Mouse (Mus musculus) stomach, postnatal 0 days (tissue): Measurements from ENCODE around the gene Ick. TPM values are rescaled to one million over a fixed set of nuclear protein-coding genes. Genes with fewer than 3 reads are reported as not detected.

Source experiments
- ATAC-seq: fragments of 200-750 bp; cut with Nextera tagmentation; 2 replicates; pipeline ENCODE4 v1.8.0; 2017; ENCODE audit not compliant: low FRiP score, low TSS enrichment
- DNase-seq: peaks from one replicate; pipeline ENCODE4 v3.0.0-alpha.2; 2016; ENCODE audit warnings: low spot score
- H3K27ac ChIP-seq: fragments of 300-500 bp; sonication (generic); replicated peaks from 2 replicates; pipeline ENCODE4 v1.5.1; 2014; ENCODE audit warnings: mild to moderate bottlenecking, control low read depth
- H3K27me3 ChIP-seq: fragments of 300-500 bp; sonication (generic); 2 replicates; pipeline ENCODE4 v1.6.1; 2014; ENCODE audit warnings: low read length; ENCODE audit not compliant: control insufficient read depth, insufficient read depth
- H3K36me3 ChIP-seq: fragments of 300-500 bp; sonication (generic); 2 replicates; pipeline ENCODE4 v1.6.1; 2014; ENCODE audit warnings: low read length, mixed read lengths; ENCODE audit not compliant: control insufficient read depth, insufficient read depth
- H3K4me1 ChIP-seq: fragments of 300-500 bp; sonication (generic); replicated peaks from 2 replicates; pipeline ENCODE4 v1.6.1; 2014; ENCODE audit warnings: antibody characterized with exemption; ENCODE audit not compliant: control insufficient read depth, insufficient read depth
- H3K4me2 ChIP-seq: fragments of 300-500 bp; sonication (generic); replicated peaks from 2 replicates; pipeline ENCODE4 v1.6.1; 2014; ENCODE audit warnings: low read depth, mild to moderate bottlenecking, control low read depth, moderate library complexity
- H3K4me3 ChIP-seq: fragments of 300-500 bp; sonication (generic); 2 replicates; pipeline ENCODE4 v1.5.1; 2014; ENCODE audit warnings: low read depth, low read length, control low read depth
- H3K9ac ChIP-seq: fragments of 300-500 bp; sonication (generic); 2 replicates; pipeline ENCODE4 v1.6.1; 2014; ENCODE audit warnings: mild to moderate bottlenecking, low read length, control low read depth, mixed read lengths
- H3K9me3 ChIP-seq: fragments of 300-500 bp; sonication (generic); 2 replicates; pipeline ENCODE4 v1.6.1; 2016; ENCODE audit warnings: low read length; ENCODE audit not compliant: control insufficient read depth
- CTCF ChIP-seq: IDR thresholded peaks from 2 replicates; pipeline ENCODE4 v1.5.1; 2016; ENCODE audit warnings: antibody characterized with exemption, low read depth, mild to moderate bottlenecking, moderate library complexity
- EP300 ChIP-seq: optimal IDR thresholded peaks from 2 replicates; pipeline ENCODE3; 2016; ENCODE audit warnings: antibody characterized with exemption
- WGBS: fragments of 180-500 bp; shearing (Covaris S2); extraction: QIAGEN DNeasy Blood & Tissue Kit; methylation state at CpG from one replicate; pipeline ENCODE4 v1.1.7; 2014; 5-methylcytosine and 5-hydroxymethylcytosine counted together
- polyA plus RNA-seq: library from polyadenylated mRNA; unstranded; fragments of >200 nt; fragmentation: Nextera tagmentation; extraction: Ambion mirVana; gene quantifications from 2 replicates; pipeline ENCODE4 v1.2.1, GENCODE M21; 2015

Gene Ick
- polyA plus RNA-seq, 1 experiment from 2014 or later, result 28.5 TPM

DNA sequence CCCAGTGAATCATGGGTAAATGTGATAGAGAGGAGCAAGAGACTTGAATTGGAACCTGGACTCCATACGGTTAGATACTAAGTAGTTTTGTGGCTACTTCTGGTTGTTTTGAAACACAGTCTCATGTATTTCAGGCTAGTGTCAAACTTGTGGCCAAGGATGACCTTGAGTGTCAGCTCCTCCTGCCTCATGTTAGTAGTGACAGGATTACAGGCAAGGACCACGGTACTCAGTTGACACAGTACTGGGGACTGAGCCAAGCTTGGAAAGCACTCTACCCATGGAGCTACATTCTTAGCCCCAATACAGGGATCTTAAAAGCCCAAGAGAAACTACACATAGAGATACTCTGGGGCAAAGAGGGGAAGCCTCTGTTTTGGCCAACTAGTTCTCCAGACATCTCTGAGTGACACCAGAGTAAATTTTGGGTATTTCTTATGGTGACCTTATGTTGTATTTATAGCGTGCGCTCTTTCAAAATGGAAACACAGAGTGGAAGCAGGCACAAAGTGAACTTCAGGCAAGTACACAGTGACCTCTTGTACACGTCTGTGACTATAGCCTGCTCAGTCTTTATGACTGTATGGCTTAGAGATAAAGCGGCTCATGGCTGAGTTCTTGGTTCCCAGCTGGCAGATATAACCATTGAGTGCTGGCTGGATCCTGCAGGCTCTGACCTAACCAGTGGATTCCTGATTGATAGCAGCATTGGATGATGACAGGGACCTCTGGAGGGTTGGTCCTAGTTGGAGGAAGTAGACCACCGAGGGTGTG lies 14.1 kb downstream of the Ick start:
- Histone ChIP-seq H3K4me2 (no peak overlapping the region), H3K27me3 (no peaks in the 10 kb centered on the region), H3K9ac (no peak overlapping the region), H3K36me3 (peaks cover 3% of the 10 kb centered on the region; the same call in 1 of the 2 replicates), H3K27ac (no peak overlapping the region), H3K4me3 (no peak overlapping the region), H3K4me1 (no peaks in the 10 kb centered on the region), H3K9me3 (no peaks in the 10 kb centered on the region)
- ATAC-seq (no peak), DNase-seq (no peak)
- WGBS, result 87% methylated on average over 7 of the region's 7 CpGs
- TF ChIP-seq EP300 (no peak), CTCF (no peak)

- DNase-seq (no peak), ATAC-seq (no peak)
- H3K9ac ChIP-seq, result no peak overlapping the region
- H3K4me1 ChIP-seq, result no peaks in the 10 kb centered on the region
- 79% methylated on average over 6 of the region's 6 CpGs for WGBS
- no peak overlapping the region for H3K4me3 ChIP-seq
- TF ChIP-seq CTCF, result no peak
- no peak for TF ChIP-seq EP300
- H3K9me3 ChIP-seq, result no peaks in the 10 kb centered on the region
- H3K27me3 ChIP-seq, result no peaks in the 10 kb centered on the region
- peak overlapping the region; percentile 24; the same call in 1 of the 2 replicates for H3K27ac ChIP-seq
- no peak overlapping the region for H3K4me2 ChIP-seq
- H3K36me3 ChIP-seq, result no peaks in the 10 kb centered on the region
Observed at GRCm38 (mm10) chr9:78124297-78124696, 15.3 kb downstream of the Ick start.

DNA sequence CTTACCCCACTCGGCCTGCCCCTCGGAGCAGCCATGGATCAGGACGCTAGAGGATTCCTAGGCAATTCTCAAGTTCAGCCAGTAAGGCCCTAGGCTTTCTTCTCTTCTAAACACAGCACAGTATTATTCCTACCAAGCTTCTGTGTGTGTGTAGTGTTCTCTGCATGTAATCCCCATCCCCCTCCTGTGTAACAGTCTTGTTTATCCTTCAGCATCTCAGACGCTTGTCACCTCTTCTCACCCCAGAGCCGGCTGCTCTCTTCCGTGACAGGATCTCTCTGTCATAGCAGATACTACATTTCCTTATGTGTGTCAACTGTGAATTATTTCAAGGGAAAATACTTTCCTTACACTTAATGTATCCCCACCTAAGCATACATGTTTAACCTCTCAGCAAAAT lies 17.0 kb downstream of the Ick start:
- TF ChIP-seq CTCF, result no peak
- TF ChIP-seq EP300, result no peak
- no peak for ATAC-seq
- no peak for DNase-seq
- H3K4me3 ChIP-seq, result no peak overlapping the region
- H3K9me3 ChIP-seq, result no peaks in the 10 kb centered on the region
- no peaks in the 10 kb centered on the region for H3K36me3 ChIP-seq
- WGBS, result 53% methylated on average over 6 of the region's 6 CpGs
- H3K27me3 ChIP-seq, result no peaks in the 10 kb centered on the region
- H3K4me1 ChIP-seq, result no peaks in the 10 kb centered on the region
- H3K4me2 ChIP-seq, result no peak overlapping the region
- peak overlapping the region; percentile 20; the same call in 1 of the 2 replicates for H3K27ac ChIP-seq
- H3K9ac ChIP-seq, result no peak overlapping the region

DNA sequence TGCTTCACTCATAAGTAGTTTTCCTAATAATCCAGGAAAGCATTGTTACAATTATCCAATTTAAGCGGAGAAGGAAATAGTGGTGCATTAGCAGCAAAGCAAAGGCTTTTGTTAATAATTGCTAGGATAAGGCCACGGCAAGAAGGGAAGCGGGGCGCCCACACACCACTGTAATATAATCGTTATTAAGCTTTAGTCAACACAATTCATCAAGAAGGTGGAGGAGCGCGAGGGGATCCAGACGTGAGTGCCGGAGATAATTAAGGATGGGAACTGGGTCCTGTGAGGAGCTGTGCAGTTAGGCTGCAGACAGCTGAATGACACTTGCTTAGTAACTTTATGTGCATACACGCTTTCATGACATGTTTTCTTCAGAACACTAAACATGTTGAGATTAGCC lies 17.7 kb downstream of the Ick start:
- no peak overlapping the region for H3K4me2 ChIP-seq
- H3K36me3 ChIP-seq, result no peaks in the 10 kb centered on the region
- DNase-seq (no peak), ATAC-seq (no peak)
- no peak overlapping the region for H3K4me3 ChIP-seq
- 39% methylated on average over 10 of the region's 10 CpGs for WGBS
- no peak overlapping the region for H3K9ac ChIP-seq
- H3K27me3 ChIP-seq, result no peaks in the 10 kb centered on the region
- no peaks in the 10 kb centered on the region for H3K4me1 ChIP-seq
- H3K27ac ChIP-seq, result no peak overlapping the region
- no peak for TF ChIP-seq CTCF
- TF ChIP-seq EP300, result no peak
- no peaks in the 10 kb centered on the region for H3K9me3 ChIP-seq

DNA sequence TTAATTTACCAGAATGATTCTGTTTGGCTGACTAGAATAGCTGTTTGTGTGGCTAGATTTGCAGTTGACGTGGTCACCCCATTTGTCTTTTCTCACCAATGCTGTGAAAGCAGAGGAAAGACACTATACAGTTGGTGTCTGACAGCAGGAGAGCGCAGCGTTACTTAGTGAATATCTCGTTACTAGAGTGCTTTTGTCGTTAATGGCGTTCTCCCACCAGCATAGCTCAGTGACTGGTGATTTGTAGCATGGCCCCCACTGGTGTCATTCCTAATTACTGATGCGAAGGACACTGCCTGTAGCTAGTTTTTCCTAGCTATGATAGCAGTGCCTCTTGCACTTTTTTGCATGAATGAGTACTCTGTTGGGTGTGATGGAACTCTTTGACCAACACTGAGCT lies 26.7 kb downstream of the Ick start:
- Histone ChIP-seq H3K4me1 (no peaks in the 10 kb centered on the region), H3K36me3 (peaks cover 6% of the 10 kb centered on the region; the same call in 1 of the 2 replicates), H3K9me3 (no peaks in the 10 kb centered on the region), H3K4me2 (no peak overlapping the region), H3K9ac (no peak overlapping the region), H3K27ac (no peak overlapping the region), H3K27me3 (no peaks in the 10 kb centered on the region), H3K4me3 (no peak overlapping the region)
- DNase-seq, result no peak
- 86% methylated on average over 7 of the region's 7 CpGs for WGBS
- TF ChIP-seq EP300 (no peak), CTCF (no peak)
- ATAC-seq, result no peak

- Histone ChIP-seq H3K4me1 (no peaks in the 10 kb centered on the region), H3K27me3 (no peaks in the 10 kb centered on the region), H3K4me2 (no peak overlapping the region), H3K27ac (no peak overlapping the region), H3K4me3 (no peak overlapping the region), H3K9me3 (no peaks in the 10 kb centered on the region), H3K36me3 (peaks cover 12% of the 10 kb centered on the region; the same call in 1 of the 2 replicates), H3K9ac (no peak overlapping the region)
- DNase-seq (no peak), ATAC-seq (no peak)
- TF ChIP-seq EP300 (no peak), CTCF (no peak)
- 94% methylated on average over 9 of the region's 9 CpGs for WGBS
Observed at GRCm38 (mm10) chr9:78138044-78138676, 29.2 kb downstream of the Ick start.
